Mouse (Mus musculus) CD4-positive helper T cell, adult 2 months (primary cell): ENCODE results near the gene Slc37a4.
"Not testable (repeated sequence)": the region's sequence is repeated elsewhere in the genome, so short reads cannot be mapped to it uniquely, and the experiment has no call there.

Experiments used
- DNase-seq: peaks from one replicate; pipeline ENCODE4 v3.0.0-alpha.2; 2012; ENCODE audit warnings: low read depth, missing footprints, low spot score

Gene Slc37a4

GRCm38 (mm10) chr9:44398551-44398950 lies 1.9 kb downstream of the Slc37a4 start:
- DNase-seq, result no peak

DNA sequence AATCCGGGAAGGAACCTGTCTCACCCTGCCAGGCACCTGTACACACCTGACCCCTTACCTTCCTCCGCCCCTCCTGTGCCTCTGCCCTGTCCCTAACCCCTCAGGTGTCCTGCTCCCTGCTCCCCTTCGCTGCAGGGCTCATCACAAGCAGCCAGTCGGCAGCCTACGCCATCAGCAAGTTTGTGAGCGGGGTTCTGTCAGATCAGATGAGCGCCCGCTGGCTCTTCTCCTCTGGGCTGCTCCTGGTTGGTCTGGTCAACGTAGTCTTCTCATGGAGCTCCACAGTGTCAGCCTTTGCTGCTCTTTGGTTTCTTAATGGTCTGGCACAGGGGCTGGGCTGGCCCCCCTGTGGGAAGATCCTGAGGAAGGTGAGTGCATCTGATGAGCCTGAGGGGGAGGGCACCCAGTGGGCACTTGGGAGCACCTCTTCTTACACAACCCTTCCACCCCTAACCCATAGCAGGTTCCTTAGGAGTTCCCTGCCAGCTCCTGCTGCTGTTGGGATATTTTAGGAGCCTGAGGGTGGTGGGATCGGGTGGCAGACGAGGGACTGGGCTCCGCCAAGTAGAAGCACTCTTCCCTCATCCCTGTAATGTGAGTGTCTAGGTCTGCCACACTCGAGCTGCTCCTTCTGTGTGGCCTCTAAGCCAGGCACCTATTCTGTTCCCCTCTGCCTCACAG lies 2.6 kb downstream of the Slc37a4 start:
- DNase-seq, result no peak

- no peak for DNase-seq
Measured at GRCm38 (mm10) chr9:44399795-44400114, 3.1 kb downstream of the Slc37a4 start.

DNA sequence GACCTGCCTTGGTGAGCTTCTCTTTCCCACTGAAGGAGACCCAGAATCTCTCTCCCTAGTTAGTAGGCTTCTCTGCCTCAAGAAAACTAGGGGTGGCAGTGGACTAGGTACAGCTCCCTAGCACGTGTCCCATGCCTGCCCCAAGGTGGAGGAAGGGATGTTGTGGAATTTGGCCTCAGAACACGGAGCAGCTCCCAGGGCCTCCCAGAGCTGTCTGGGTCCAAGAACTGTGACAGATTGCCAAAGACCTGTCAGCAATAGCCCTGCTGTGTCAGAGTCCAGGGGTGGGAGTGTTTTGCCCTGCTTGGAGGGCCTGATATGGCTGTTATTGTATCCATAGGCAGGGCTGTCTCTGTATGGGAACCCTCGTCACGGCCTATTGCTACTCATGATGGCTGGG lies 4.4 kb downstream of the Slc37a4 start:
- DNase-seq, result no peak

DNA sequence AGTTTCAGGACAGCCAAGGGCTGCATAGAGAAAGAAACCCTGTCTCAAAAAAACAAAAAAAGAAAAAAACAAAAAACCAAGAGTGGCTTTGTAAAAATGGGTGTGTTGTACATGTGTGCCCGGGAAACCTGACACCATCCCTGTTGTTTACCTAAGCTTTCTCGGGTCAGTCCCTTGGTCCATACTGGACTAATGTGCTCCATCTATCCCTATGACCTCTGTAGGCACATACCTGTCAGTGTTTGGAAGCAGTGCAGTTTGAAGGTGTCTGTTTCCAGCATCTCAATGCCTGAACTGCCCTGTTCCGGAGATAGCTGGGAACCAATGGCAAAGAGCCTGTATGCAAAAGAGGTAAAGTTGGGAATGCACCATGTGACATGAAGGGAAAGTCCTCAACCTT lies 8.4 kb downstream of the Slc37a4 start:
- DNase-seq, result no peak

GRCm38 (mm10) chr9:44406906-44407751 lies 10.5 kb downstream of the Slc37a4 start, which contains the start of the genes Rps25 and Trappc4:
Rps25 (plus strand) TSS chr9:44407139.
Trappc4 (minus strand) TSS chr9:44407600.
- DNase-seq, result peak; percentile 95

DNA sequence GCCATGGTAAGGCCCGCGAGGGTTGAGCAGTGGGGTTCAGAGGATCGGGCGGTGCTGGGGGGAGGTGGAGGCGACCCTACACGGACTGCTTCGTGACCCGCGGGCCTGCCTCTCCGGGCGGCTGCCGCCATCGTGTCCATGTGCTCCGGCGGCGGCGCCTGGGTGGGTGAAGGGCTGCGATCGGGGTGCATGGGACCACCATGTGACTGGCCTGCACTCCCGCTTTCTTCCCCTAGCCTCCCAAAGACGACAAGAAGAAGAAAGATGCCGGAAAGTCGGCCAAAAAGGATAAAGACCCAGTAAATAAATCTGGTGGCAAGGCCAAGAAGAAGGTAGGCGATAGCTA lies 11.1 kb downstream of the Slc37a4 start:
- no peak for DNase-seq

DNA sequence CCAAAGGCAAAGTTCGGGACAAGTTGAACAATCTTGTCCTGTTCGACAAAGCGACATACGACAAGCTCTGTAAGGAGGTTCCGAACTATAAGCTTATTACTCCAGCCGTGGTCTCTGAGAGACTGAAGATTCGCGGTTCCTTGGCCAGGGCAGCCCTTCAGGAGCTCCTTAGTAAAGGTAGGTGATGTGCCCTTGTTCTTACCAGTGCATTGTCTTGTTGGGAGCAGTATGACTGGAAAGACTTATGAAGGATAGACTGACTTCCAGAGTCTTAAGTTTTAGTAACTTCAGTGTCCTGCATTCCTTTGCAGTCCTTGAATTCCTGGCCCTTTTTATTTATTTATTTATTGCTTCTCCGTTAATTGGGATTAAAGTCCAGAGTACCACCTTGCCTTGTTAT lies 12.0 kb downstream of the Slc37a4 start:
- not testable (repeated sequence) for DNase-seq

- no peak for DNase-seq
Measured at GRCm38 (mm10) chr9:44410647-44411336, 14.1 kb downstream of the Slc37a4 start.

DNA sequence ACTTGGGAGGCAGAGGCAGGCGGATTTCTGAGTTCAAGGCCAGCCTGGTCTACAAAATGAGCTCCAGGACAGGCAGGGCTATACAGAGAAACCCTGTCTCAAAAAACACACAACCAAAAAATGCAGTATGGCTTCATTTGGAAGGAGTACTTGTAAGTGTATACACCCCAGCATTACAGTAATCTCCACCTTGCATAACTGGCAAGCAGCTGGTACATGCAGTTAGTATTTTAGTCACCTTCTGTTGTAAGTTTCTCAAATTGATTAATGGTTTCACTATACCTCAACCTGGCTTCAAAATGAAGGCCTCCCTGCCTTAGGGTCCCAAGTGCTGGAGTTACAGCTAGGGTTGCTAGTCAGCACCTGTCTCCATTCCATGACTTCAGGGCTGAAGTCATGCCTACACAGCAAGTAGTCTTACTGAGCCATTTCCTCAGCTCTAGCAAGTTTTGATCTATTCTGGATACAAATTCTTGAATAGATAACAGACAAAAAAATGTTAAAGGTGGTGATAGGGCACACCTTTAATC lies 15.0 kb downstream of the Slc37a4 start:
- DNase-seq, result no peak

DNA sequence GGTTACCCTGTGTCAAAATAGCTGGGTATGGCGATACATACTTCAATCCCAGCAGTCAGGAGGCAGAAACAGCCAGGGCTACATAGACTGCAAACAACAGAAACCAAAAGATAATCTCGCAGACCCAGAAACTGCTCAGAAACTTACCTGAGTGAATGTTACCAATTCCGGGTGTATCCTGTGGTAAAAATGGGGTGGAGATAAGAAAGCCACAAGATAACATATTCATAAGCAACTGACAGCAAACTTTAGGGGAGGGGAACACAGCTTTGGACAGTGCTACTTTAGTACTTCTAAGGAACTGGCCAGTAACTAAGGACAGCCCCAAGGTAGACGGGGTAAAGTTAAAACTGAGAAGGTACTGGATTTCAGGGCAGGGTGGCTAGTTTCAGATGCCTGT lies 15.7 kb downstream of the Slc37a4 start:
- peak; percentile 59 for DNase-seq

GRCm38 (mm10) chr9:44412781-44413180 lies 16.1 kb downstream of the Slc37a4 start:
- DNase-seq, result no peak

- DNase-seq, result no peak
Measured at GRCm38 (mm10) chr9:44417156-44417891, 20.7 kb downstream of the Slc37a4 start.

DNA sequence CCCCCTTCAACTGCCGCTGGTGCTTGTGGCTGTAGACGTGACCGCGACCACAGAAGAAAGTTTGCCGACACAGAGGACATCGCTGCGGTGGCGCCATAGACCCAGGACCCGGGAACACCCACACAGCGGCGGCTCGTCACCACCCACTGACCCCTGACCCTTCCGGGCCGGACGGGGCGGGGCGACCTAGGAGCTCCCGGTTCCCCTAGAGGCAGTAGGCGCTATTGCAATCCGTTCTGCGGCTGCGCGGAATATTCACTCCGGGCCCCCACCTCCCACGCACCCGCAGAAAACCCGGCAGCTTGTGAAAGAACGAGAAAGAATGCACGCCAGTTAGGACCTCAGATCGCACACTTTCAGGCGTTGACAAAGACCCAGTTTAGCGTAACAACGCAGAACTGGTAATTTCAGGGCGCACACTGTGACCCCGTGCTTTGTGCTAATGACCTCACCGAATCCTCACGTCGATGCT lies 21.3 kb downstream of the Slc37a4 start:
- peak; percentile 92 for DNase-seq

GRCm38 (mm10) chr9:44418519-44419385 lies 22.1 kb downstream of the Slc37a4 start, which contains the start of gene Ccdc84:
Ccdc84 (minus strand) TSS chr9:44418569.
- DNase-seq, result no peak

DNA sequence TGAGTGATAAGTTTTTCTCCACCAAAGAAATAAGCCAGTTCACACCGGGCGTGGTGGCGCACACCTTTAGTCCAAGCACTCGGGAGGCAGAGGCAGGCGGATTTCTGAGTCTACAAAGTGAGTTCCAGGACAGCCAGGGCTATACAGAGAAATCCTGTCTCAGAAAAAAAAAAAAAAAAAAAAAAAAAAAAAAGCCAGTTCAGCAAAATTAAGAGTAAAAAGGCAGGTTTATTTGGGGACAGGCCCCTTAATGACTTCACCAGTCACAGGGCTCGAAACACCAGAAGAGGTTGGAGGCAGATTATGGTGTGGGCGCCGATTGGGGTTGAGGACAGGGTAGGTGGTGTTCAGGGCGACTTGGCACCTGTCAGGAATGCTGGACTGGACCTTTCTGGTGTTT lies 23.1 kb downstream of the Slc37a4 start:
- not testable (repeated sequence) for DNase-seq

- no peak for DNase-seq
Measured at GRCm38 (mm10) chr9:44420280-44420898, 23.7 kb downstream of the Slc37a4 start.

DNA sequence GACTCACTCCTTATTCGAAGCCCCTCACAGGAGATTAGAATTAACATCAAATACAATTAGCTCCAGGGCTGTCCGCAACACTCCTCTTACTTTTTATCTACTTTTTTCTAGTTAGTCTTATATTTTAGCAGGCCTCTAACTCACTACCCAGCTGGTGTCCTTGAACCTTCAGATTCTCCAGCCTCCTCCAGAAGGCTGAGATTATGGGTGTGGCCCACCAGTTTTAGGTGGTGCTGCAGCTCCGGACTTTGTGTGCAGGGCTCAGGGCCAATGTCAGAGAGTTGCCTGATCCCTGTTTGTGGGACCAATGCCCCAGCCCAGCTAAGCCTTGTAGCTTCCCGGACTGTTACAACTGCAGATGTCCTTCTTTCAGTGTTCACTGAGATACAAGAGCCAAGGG lies 26.9 kb downstream of the Slc37a4 start:
- no peak for DNase-seq

DNA sequence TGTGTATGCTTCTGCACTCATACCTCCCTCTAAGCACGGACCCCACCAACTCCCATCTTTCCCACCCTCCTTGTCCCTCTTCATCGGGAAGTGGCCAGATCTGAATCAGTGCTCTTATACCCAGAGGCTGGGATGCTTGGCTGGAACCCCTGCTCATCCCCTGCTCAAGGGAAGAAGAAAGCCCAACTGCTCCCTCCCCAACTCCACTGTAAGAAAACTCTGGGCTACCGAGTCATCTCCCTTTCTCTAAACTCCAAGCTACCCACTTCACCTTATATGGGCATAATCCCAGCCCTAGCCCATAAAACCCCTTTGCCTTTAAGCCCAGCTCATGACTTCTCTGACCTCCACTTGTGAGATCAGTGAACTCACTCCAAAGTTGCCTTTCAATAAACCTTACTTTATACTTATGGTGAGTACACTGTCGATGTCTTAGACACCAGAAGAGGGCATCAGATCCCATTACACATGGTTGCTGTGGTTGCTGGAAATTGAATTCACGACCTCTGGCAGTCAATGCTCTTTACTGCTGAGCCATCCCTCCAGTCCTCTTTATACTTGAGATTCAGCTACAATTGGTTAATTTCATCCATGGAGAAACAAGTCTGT lies 36.0 kb downstream of the Slc37a4 start:
- no peak for DNase-seq

DNA sequence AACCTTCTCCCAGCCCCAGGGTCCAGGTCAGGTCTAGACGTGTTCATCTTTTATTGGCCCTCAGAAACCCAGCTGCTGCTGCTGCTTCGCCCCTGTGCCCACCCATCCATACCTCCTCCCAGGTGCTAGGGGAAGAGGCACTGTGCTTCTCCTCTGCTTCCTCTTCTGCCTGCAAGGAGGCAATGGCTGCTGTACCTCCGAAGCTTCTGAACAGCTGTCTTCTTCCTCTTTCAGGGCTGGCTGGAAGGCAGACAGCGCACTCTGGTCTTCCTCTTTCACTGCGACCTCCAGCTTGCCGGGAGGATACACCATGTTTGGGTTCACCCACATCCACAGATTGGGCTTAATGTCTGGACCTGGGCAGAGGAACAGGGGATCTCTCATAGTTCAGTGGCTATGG lies 39.1 kb downstream of the Slc37a4 start:
- no peak for DNase-seq
